Mouse (Mus musculus) left cerebral cortex, adult 8-10 months (tissue): ENCODE results near the gene Col4a3. TPM values are rescaled to one million over a fixed set of nuclear protein-coding genes. Genes with fewer than 3 reads are reported as not detected.

Experiments used
- DNase-seq, 2 experiments: peaks; one replicate each; pipeline ENCODE4 v3.0.0; 2022; ENCODE audit warnings: low spot score in 2 of 2
- total RNA-seq, 4 experiments: library from RNA; stranded (reverse); gene quantifications; 2 replicates each; pipeline ENCODE4 v1.2.4; 2022

Col4a3 gene
- total RNA-seq, 4 experiments from 2014 or later: 0.59 to 1.0 (median 0.80) TPM

DNA sequence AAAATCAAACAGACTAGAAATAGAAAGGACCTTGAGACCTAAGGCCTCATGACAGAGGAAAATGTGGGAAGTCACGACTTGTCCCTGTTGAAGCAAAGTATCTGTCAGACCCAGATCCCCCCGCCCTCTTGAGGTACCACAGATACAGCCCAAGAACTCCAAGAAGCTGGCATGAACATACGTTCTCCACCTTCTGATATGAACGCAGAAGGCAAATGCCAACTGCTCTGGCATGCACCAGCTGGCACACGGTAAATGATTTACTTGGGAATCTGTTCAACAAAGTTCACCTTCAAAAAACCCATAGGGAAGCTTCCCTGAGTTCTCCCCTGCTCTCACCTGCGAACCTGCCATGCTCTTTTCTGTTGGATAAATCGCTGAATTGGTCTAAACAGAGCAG, 19.1 kb downstream of the Col4a3 start:
- no peak for DNase-seq

- DNase-seq: no peak
Measured at GRCm38 (mm10) chr1:82608646-82609262, 22.0 kb downstream of the Col4a3 start.

GRCm38 (mm10) chr1:82612061-82612660, 25.4 kb downstream of the Col4a3 start:
- DNase-seq: no peak

GRCm38 (mm10) chr1:82618001-82618400, 31.3 kb downstream of the Col4a3 start:
- DNase-seq: no peak

- no peak for DNase-seq
Measured at GRCm38 (mm10) chr1:82618592-82618991, 31.9 kb downstream of the Col4a3 start.

DNA sequence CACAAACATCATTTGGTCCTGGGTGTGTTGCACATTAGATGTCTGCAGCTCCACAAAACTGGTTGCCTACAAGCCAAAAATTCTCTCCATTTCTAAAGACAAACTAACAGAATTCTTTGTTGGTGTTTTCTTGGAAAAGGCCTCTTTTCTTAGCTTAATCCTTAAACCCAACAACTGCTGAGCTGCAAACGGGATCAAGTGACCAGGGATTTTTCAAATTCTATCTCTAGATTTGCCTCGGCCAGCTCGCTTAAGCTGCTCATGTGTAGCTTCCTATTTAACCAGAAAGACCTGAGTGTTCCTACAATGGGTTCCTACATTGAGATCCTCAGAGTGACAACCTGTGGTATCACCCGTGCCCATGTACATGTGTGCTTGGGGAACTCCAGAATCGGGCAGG, 33.3 kb downstream of the Col4a3 start:
- DNase-seq: no peak

- no peak for DNase-seq
Measured at GRCm38 (mm10) chr1:82624934-82625333, 38.2 kb downstream of the Col4a3 start.

- no peak for DNase-seq
Measured at GRCm38 (mm10) chr1:82625474-82625873, 38.8 kb downstream of the Col4a3 start.

DNA sequence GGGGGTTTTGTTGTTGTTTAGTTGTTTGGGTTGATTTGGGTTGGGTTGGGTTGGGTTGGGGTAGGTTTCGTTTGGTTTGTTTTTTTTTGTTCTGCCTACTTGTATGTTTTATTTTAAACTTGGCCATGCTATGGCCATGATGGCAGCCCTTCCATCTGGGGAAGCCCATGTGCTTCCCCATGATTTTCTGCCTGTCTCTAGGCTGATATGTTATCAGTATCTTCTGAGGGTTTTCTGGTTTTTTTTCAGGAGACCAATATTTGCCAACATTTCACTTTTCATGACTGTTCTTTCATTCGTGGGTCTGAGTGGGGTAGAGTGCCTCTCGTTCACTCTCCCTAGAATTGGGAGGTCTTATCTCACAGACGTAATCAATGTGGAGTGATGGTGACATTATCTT, 40.9 kb downstream of the Col4a3 start:
- no peak for DNase-seq

- no peak for DNase-seq
Measured at GRCm38 (mm10) chr1:82629495-82629894, 42.8 kb downstream of the Col4a3 start.

DNA sequence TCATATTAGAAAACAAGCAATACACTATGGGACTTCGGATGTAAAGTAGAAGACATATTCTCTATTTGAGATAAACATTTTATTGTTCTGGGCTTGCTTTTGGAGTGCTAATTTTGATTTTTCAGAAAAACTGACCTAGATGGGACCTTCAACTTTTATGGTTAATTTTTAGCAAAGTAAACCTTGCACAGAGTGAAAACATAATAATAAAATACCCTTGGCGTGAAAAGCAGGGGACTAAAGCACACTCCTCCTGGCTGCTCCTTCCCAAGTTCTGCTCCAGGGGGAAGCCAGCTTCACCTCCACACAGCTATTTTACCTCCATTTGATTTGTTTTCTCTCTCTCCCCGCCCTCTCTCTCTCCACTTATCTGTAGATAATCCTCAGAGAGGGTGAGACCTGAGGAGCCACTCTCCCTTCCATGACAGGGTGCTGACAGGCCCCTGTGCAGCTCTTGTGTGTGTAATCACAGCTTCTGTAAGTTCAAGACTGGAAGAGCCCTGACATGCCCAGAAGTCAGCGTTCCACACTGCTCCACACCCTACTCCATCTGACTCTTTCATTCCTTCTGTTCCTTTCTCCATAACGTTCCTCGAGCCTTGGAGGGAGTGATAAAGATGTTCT, 44.6 kb downstream of the Col4a3 start:
- DNase-seq: no peak

- DNase-seq: peak; percentile 5 to 18
Measured at GRCm38 (mm10) chr1:82634545-82635253, 48.0 kb downstream of the Col4a3 start.

DNA sequence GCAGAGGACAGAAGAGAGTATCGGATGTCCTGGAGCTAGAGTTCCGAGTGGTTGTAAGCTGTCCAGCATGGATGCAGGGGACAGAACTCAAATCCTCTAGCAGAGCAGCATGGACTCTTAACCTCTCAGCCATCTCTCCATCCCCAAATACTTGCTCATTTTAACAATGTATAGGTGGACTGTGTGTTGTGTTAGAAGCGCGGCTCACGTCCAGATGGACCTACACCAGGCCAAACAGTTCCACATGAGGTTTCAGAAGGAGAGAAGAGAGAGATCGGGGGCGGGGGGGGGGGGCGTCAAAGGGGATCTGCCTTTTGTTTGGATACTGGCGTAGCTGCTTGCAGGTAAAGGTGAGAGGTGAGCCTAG, 48.5 kb downstream of the Col4a3 start:
- no peak for DNase-seq

DNA sequence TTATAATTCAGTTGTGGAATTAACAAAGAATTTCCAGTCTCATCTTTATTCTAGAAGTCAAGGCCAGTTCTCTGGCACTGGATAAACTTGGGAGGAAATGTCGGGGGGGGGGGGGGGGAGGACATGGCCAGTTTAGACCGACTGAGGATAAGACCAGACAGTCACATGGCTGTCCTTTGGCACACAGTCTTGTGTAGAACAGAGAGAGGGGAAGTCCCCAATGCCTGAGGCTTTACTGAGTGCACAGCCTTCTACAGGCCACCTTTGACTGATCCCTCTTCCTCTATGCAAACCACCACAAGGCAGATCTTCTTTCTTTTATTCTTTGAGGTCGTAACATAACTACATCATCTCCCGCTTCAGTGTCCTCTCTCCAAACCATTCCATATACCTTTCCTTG, 49.6 kb downstream of the Col4a3 start:
- DNase-seq: no peak

DNA sequence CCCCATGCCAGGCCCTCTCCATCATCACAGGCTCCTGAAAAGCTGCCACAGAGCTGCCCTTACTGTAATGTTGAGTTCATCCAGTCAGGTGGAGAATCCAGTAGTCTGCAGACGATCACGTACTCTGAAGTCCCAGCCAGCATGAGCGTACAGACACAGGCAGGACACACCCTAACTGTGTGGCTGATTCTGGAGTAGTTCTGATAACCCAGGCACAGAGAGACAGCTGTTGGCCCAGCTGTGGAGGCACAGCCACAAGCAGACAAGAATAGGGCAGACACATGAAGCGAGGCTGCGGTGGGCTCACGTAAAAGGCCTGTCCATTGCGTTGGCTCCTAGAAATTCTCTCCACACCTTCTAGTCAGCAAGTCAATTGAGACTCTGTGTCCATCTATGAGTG, 50.7 kb downstream of the Col4a3 start:
- no peak for DNase-seq

DNA sequence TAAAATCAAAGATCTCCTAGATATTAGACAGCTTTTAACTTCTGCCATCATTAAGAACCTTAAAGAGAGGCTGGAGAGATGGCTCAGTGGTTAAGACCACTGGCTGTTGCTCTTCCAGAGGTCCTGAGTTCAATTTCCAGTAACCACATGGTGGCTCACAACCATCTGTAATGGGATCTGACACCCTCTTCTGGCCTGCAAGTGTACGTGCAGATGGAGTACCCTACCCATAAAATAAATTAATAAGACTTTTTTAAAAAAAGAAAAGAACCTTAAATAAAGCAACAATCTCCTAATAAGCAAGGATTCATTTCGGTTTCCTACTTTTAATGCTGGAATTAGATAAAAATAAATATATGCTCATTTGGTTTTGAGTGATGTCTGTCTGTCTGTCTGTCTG, 51.7 kb downstream of the Col4a3 start:
- DNase-seq: no peak

DNA sequence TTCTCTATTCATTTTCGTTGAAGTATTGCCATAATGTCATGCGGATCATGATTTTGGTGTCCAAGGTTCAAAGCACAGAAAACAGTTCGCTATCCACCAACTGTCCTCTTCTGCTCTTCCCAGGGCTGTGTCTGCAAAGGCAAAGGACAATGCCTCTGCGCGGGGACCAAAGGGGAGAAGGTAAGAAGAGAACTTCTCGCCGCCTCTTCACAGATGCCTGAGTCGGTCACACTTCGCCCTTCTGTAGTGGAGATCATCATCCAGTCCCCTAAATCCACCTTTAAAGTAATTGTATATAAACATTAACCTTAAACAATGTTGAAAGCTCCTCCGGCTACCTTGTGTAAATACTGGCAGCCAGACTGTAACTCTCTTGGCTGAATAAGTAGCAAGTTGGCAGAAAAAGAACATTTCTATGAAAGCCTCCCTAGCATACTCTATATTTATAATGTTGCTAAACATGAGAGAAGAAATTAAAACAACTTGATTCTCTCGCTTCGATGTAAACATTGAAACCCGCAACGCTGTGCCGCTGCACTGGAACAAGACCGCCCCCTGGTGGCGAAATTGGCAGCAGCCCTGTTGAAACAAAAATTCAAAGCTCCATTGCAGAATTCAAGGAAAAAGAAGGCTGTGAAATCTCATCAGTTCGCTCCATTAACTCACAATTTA, 54.7 kb downstream of the Col4a3 start:
- peak; percentile 18 to 70 for DNase-seq

GRCm38 (mm10) chr1:82647989-82648388, 61.3 kb downstream of the Col4a3 start:
- DNase-seq: no peak

- no peak for DNase-seq
Measured at GRCm38 (mm10) chr1:82650868-82651267, 64.1 kb downstream of the Col4a3 start.

GRCm38 (mm10) chr1:82654046-82654445, 67.3 kb downstream of the Col4a3 start:
- no peak for DNase-seq

DNA sequence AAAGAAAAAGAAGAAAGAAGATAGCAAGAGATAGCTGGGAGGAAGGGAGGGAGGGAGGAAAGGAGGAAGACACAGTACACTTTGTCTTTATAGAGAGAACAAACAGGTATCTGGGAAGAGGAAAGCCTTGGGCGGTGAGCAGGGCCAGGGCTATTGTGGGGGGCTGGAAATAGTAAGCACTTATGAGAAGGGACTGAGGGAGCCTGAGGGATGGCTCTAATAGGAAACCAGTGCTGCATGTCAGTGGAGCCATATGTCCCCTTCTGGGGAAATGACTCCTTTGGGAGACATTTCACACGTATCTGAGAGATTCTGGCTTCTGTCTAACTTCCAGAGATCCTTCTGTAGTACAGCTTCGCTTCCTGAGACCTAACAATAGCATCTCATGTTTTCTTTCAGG, 69.7 kb downstream of the Col4a3 start:
- no peak for DNase-seq

DNA sequence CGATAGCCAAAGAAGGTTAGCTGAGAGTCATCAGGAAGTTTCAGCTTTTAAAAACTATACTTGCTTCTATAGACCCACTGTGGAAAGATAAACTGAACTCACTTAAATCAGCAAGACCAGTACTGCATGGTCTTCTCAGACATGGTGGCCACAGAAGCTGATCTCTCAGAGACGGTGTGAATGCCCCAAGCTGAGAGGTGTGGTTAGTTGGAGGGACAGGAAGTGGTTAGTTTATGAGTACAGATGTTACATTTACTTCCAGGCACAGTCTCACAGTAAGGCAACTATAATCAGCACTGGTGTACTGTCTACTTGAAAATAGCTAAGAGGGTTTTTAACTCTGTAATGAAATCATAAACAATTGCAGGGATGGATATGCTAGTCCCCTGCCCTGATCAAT, 75.5 kb downstream of the Col4a3 start:
- DNase-seq: no peak
